Mouse (Mus musculus) forebrain, embryonic 11.5 days (tissue): ENCODE results near the gene Arhgap44. TPM values are rescaled to one million over a fixed set of nuclear protein-coding genes. Genes with fewer than 3 reads are reported as not detected.
A peak's percentile ranks its signal among the peaks of the same experiment; 100 is the strongest.

Experiments used
- ATAC-seq: fragments of 200-750 bp; cut with Nextera tagmentation; replicated peaks from 2 replicates; pipeline ENCODE4 v1.8.0; 2017; ENCODE audit warnings: moderate TSS enrichment; ENCODE audit not compliant: low FRiP score
- DNase-seq: peaks from one replicate; pipeline ENCODE4 v3.0.0-alpha.2; 2017; ENCODE audit warnings: low spot score
- H3K27ac ChIP-seq: fragments of 300-500 bp; sonication (generic); 2 replicates; pipeline ENCODE4 v1.5.1; 2014; ENCODE audit warnings: low read depth, low read length
- H3K27me3 ChIP-seq: fragments of 300-500 bp; sonication (generic); 2 replicates; pipeline ENCODE4 v1.6.1; 2014; ENCODE audit warnings: mild to moderate bottlenecking, low read length, mixed read lengths; ENCODE audit not compliant: control insufficient read depth, insufficient read depth
- H3K36me3 ChIP-seq: fragments of 300-500 bp; sonication (generic); 2 replicates; pipeline ENCODE4 v1.6.1; 2014; ENCODE audit warnings: mild to moderate bottlenecking, low read length, moderate library complexity, mixed read lengths; ENCODE audit not compliant: control insufficient read depth, insufficient read depth
- H3K4me1 ChIP-seq: fragments of 300-500 bp; sonication (generic); replicated peaks from 2 replicates; pipeline ENCODE4 v1.6.1; 2014; ENCODE audit warnings: low read length, mixed read lengths; ENCODE audit not compliant: control insufficient read depth, insufficient read depth
- H3K4me2 ChIP-seq: fragments of 300-500 bp; sonication (generic); 2 replicates; pipeline ENCODE4 v1.6.1; 2014; ENCODE audit warnings: low read depth, mild to moderate bottlenecking, low read length, moderate library complexity, mixed read lengths; ENCODE audit not compliant: severe bottlenecking
- H3K4me3 ChIP-seq: fragments of 300-500 bp; sonication (generic); 2 replicates; pipeline ENCODE4 v1.5.1; 2014; ENCODE audit warnings: low read depth, low read length
- H3K9ac ChIP-seq: fragments of 300-500 bp; sonication (generic); 2 replicates; pipeline ENCODE4 v1.6.1; 2014; ENCODE audit warnings: low read length
- H3K9me3 ChIP-seq: fragments of 300-500 bp; sonication (generic); 2 replicates; pipeline ENCODE4 v1.6.1; 2016; ENCODE audit warnings: low read length, mixed read lengths; ENCODE audit not compliant: control insufficient read depth
- WGBS: fragments of 180-500 bp; shearing (Covaris S2); extraction: QIAGEN DNeasy Blood & Tissue Kit; methylation state at CpG from one replicate; pipeline ENCODE4 v1.1.7; 2014; 5-methylcytosine and 5-hydroxymethylcytosine counted together
- polyA plus RNA-seq: library from polyadenylated mRNA; unstranded; fragments of >200 nt; fragmentation: Nextera tagmentation; extraction: Ambion mirVana; gene quantifications from 2 replicates; pipeline ENCODE4 v1.2.1, GENCODE M21; 2014

The Arhgap44 gene
- polyA plus RNA-seq, 1 experiment from 2014 or later: 4.5 TPM

- H3K27ac ChIP-seq: no peak overlapping the region
- H3K4me2 ChIP-seq: no peak overlapping the region
- no peaks in the 10 kb centered on the region for H3K27me3 ChIP-seq
- ATAC-seq (no peak), DNase-seq (no peak)
- no peaks in the 10 kb centered on the region for H3K36me3 ChIP-seq
- H3K9me3 ChIP-seq: no peaks in the 10 kb centered on the region
- H3K4me3 ChIP-seq: no peak overlapping the region
- peaks cover 4% of the 10 kb centered on the region; the same call in 1 of the 2 replicates for H3K4me1 ChIP-seq
- no peak overlapping the region for H3K9ac ChIP-seq
- WGBS: 72% methylated on average over 9 of the region's 9 CpGs
Observed at GRCm38 (mm10) chr11:65126566-65126965, 36.2 kb downstream of the Arhgap44 start.

DNA sequence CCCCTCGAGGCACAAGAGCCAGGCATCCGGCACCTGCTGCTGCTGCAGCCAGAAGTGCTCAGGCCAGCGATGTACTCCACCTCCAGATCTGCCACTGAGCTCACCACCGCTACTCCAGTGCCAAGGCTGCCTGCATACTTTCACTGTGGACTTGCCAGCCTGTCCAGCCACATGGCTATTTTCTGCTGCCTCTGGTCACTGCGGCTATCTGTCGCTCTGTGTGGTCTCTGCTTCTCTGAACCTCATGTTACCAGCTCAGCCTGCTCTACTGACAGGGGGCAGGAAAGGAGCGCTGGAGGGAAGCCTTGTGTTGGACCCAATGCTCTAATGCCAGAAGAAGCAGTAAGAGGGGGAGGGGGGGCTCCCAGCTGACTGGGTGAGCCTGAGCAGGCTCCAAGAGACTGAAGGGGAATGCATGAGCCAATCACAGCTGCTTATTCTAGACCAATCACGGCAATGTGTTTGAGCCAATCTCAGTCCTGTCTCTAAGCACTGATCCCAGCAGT is 37.8 kb downstream of the Arhgap44 start:
- Histone ChIP-seq H3K4me1 (peaks cover 4% of the 10 kb centered on the region; the same call in 1 of the 2 replicates), H3K27ac (no peak overlapping the region), H3K36me3 (no peaks in the 10 kb centered on the region), H3K9ac (no peak overlapping the region), H3K9me3 (no peaks in the 10 kb centered on the region), H3K4me2 (no peak overlapping the region), H3K27me3 (no peaks in the 10 kb centered on the region), H3K4me3 (no peak overlapping the region)
- 64% methylated on average over 8 of the region's 8 CpGs for WGBS
- DNase-seq (no peak), ATAC-seq (peak; percentile 84)

- Histone ChIP-seq H3K27ac (no peak overlapping the region), H3K4me1 (peaks cover 4% of the 10 kb centered on the region; the same call in 1 of the 2 replicates), H3K4me2 (no peak overlapping the region), H3K9ac (no peak overlapping the region), H3K4me3 (no peak overlapping the region), H3K27me3 (no peaks in the 10 kb centered on the region), H3K9me3 (no peaks in the 10 kb centered on the region), H3K36me3 (no peaks in the 10 kb centered on the region)
- ATAC-seq: no peak
- WGBS: 84% methylated on average over 4 of the region's 4 CpGs
- no peak for DNase-seq
Observed at GRCm38 (mm10) chr11:65120276-65120675, 42.5 kb downstream of the Arhgap44 start.

DNA sequence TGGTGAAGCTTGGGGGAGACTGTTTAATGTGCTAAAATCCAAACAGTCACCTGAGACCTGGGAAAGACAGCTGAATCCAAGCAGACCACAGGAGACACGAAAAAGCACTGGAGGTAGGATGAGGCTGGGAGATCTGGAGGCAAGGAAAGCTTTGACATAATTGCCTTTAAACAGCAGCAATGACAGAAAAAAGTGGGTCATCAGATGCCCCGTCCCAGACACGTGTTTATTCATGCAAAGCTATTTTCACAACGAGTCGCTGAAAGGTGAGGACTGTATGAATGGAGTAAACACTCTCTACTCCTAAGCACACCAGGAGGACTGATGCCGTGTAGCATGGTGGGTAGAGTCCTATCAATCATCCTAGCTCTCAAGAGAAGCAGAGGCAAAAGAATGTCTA is 47.0 kb downstream of the Arhgap44 start:
- ATAC-seq: no peak

GRCm38 (mm10) chr11:65112086-65112485 is 50.7 kb downstream of the Arhgap44 start:
- Histone ChIP-seq H3K4me1 (no peaks in the 10 kb centered on the region), H3K9ac (no peak overlapping the region), H3K4me3 (no peak overlapping the region), H3K27me3 (no peaks in the 10 kb centered on the region), H3K4me2 (no peak overlapping the region), H3K36me3 (no peaks in the 10 kb centered on the region), H3K27ac (no peak overlapping the region), H3K9me3 (no peaks in the 10 kb centered on the region)
- no peak for ATAC-seq
- no peak for DNase-seq
- 73% methylated on average over 4 of the region's 4 CpGs for WGBS

More for the DNA sequence above, 47.0 kb downstream of the Arhgap44 start:
- no peaks in the 10 kb centered on the region for H3K36me3 ChIP-seq
- no peak overlapping the region for H3K27ac ChIP-seq
- WGBS: 88% methylated on average over 6 of the region's 6 CpGs
- no peaks in the 10 kb centered on the region for H3K9me3 ChIP-seq
- no peaks in the 10 kb centered on the region for H3K27me3 ChIP-seq
- H3K4me3 ChIP-seq: no peak overlapping the region
- H3K4me2 ChIP-seq: no peak overlapping the region
- H3K4me1 ChIP-seq: no peaks in the 10 kb centered on the region
- DNase-seq: no peak
- no peak overlapping the region for H3K9ac ChIP-seq

- ATAC-seq: no peak
- no peak overlapping the region for H3K4me2 ChIP-seq
- WGBS: 68% methylated on average over 5 of the region's 5 CpGs
Observed at GRCm38 (mm10) chr11:65111651-65112050, 51.1 kb downstream of the Arhgap44 start.

GRCm38 (mm10) chr11:65110058-65110457 is 52.7 kb downstream of the Arhgap44 start:
- Histone ChIP-seq H3K27me3 (no peaks in the 10 kb centered on the region), H3K9me3 (no peaks in the 10 kb centered on the region), H3K4me1 (no peaks in the 10 kb centered on the region), H3K27ac (no peak overlapping the region), H3K36me3 (no peaks in the 10 kb centered on the region), H3K4me2 (no peak overlapping the region), H3K9ac (no peak overlapping the region), H3K4me3 (no peak overlapping the region)
- ATAC-seq (no peak), DNase-seq (no peak)
- 53% methylated on average over 10 of the region's 10 CpGs for WGBS

More at GRCm38 (mm10) chr11:65111651-65112050, 51.1 kb downstream of the Arhgap44 start:
- Histone ChIP-seq H3K27me3 (no peaks in the 10 kb centered on the region), H3K9ac (no peak overlapping the region), H3K9me3 (no peaks in the 10 kb centered on the region), H3K36me3 (no peaks in the 10 kb centered on the region), H3K4me3 (no peak overlapping the region), H3K27ac (no peak overlapping the region), H3K4me1 (no peaks in the 10 kb centered on the region)
- no peak for DNase-seq

DNA sequence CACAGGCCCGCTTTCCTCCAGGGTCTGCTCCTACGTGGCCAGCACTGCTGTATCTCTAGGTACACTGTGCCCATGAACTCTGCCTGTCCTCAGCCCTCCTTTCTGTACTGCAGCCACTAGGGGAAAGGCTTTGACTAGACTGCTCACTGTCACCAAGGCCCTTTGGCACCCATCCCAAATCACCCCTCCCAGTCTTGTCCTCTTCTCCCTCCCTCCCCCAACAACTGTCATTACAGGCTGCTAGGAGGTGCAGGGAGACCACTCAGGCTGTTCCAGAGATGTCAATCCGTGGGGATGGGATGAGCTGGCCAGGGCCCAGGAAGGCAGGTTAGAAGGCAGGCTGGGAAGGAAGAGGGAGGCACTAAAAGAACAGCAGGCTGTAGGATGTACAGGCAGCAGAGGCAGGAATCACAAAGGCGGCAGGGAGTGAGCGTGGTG is 55.0 kb downstream of the Arhgap44 start:
- no peaks in the 10 kb centered on the region for H3K4me1 ChIP-seq
- H3K4me2 ChIP-seq: no peak overlapping the region
- H3K27ac ChIP-seq: no peak overlapping the region
- no peaks in the 10 kb centered on the region for H3K9me3 ChIP-seq
- WGBS: 75% methylated on average over 5 of the region's 5 CpGs
- ATAC-seq: no peak
- no peaks in the 10 kb centered on the region for H3K36me3 ChIP-seq
- DNase-seq: no peak
- no peak overlapping the region for H3K4me3 ChIP-seq
- no peaks in the 10 kb centered on the region for H3K27me3 ChIP-seq
- no peak overlapping the region for H3K9ac ChIP-seq

- ATAC-seq: no peak
- Histone ChIP-seq H3K9ac (no peak overlapping the region), H3K27ac (no peak overlapping the region), H3K9me3 (no peaks in the 10 kb centered on the region), H3K4me3 (no peak overlapping the region), H3K36me3 (no peaks in the 10 kb centered on the region), H3K4me2 (no peak overlapping the region), H3K4me1 (no peaks in the 10 kb centered on the region), H3K27me3 (no peaks in the 10 kb centered on the region)
- DNase-seq: no peak
- 81% methylated on average over 4 of the region's 4 CpGs for WGBS
Observed at GRCm38 (mm10) chr11:65107151-65107550, 55.6 kb downstream of the Arhgap44 start.
